Mouse (Mus musculus) gastrocnemius, postnatal 10 days (tissue): ENCODE data around the gene Tmeff1. TPM values are rescaled to one million over a fixed set of nuclear protein-coding genes. Genes with fewer than 3 reads are reported as not detected.

Experiments used
- DNase-seq: peaks from one replicate; pipeline ENCODE4 v3.0.0; 2021; ENCODE audit warnings: mixed read lengths
- total RNA-seq, 2 experiments: library from RNA; stranded (reverse); gene quantifications; 2 replicates each; pipeline ENCODE4 v1.2.3; 2021

Gene Tmeff1
- total RNA-seq, 2 experiments from 2014 or later = 2.7 to 3.1 TPM

GRCm38 (mm10) chr4:48622946-48623345, 38.0 kb downstream of the Tmeff1 start:
- no peak for DNase-seq

GRCm38 (mm10) chr4:48624961-48625360, 40.0 kb downstream of the Tmeff1 start:
- DNase-seq = no peak

- DNase-seq = no peak
These were observed 40.9 kb downstream of the Tmeff1 start for GRCm38 (mm10) chr4:48625836-48626235.

- DNase-seq = no peak
These were observed 44.5 kb downstream of the Tmeff1 start for GRCm38 (mm10) chr4:48629445-48629844.

- no peak for DNase-seq
These were observed 48.6 kb downstream of the Tmeff1 start for GRCm38 (mm10) chr4:48633529-48633928.

- DNase-seq = peak; percentile 15
These were observed 49.1 kb downstream of the Tmeff1 start for GRCm38 (mm10) chr4:48634058-48634457.

- no peak for DNase-seq
These were observed 51.9 kb downstream of the Tmeff1 start for GRCm38 (mm10) chr4:48636831-48637230.

- DNase-seq = no peak
These were observed 53.2 kb downstream of the Tmeff1 start for GRCm38 (mm10) chr4:48638132-48638531.

- no peak for DNase-seq
These were observed 54.5 kb downstream of the Tmeff1 start for GRCm38 (mm10) chr4:48639503-48639902.

- no peak for DNase-seq
These were observed 58.8 kb downstream of the Tmeff1 start for GRCm38 (mm10) chr4:48643801-48644200.

- no peak for DNase-seq
These were observed 61.2 kb downstream of the Tmeff1 start for GRCm38 (mm10) chr4:48646143-48646542.

- no peak for DNase-seq
These were observed 65.8 kb downstream of the Tmeff1 start for GRCm38 (mm10) chr4:48650617-48651360.

GRCm38 (mm10) chr4:48654118-48654517, 69.1 kb downstream of the Tmeff1 start:
- DNase-seq = no peak

- DNase-seq = no peak
These were observed 71.6 kb downstream of the Tmeff1 start for GRCm38 (mm10) chr4:48656530-48656929.

- DNase-seq = no peak
These were observed 75.2 kb downstream of the Tmeff1 start for GRCm38 (mm10) chr4:48660144-48660543.

GRCm38 (mm10) chr4:48660619-48661575, 75.9 kb downstream of the Tmeff1 start:
- DNase-seq = no peak

- peak; percentile 64 for DNase-seq
These were observed 78.3 kb downstream of the Tmeff1 start, which contains the start of gene Cavin4 for GRCm38 (mm10) chr4:48663271-48663670. Gene Cavin4, plus strand, starts transcription at chr4:48663514.

GRCm38 (mm10) chr4:48664021-48664420, 79.0 kb downstream of the Tmeff1 start:
- DNase-seq = peak; percentile 11

- DNase-seq = no peak
These were observed 82.3 kb downstream of the Tmeff1 start for GRCm38 (mm10) chr4:48667279-48667678.

GRCm38 (mm10) chr4:48672915-48673314, 87.9 kb downstream of the Tmeff1 start:
- no peak for DNase-seq

GRCm38 (mm10) chr4:48674412-48674811, 89.4 kb downstream of the Tmeff1 start:
- no peak for DNase-seq

GRCm38 (mm10) chr4:48676570-48677185, 91.7 kb downstream of the Tmeff1 start:
- no peak for DNase-seq

GRCm38 (mm10) chr4:48677276-48677675, 92.3 kb downstream of the Tmeff1 start:
- DNase-seq = no peak
